Mouse (Mus musculus) cerebellum, adult 2 months (tissue): ENCODE measurements around the gene Cep131.

Experiments
- CTCF ChIP-seq: fragments of 200-500 bp; IDR thresholded peaks from 2 replicates; pipeline ENCODE4 v1.5.1; 2011; ENCODE audit warnings: low read depth, mild to moderate bottlenecking, control low read depth, low read length, moderate library complexity, borderline replicate concordance; ENCODE audit not compliant: insufficient read depth
- POLR2A ChIP-seq: fragments of 200-500 bp; IDR thresholded peaks from 2 replicates; pipeline ENCODE4 v1.6.1; 2011; ENCODE audit warnings: low read length, control low read depth, borderline replicate concordance; ENCODE audit not compliant: insufficient read depth

DNA sequence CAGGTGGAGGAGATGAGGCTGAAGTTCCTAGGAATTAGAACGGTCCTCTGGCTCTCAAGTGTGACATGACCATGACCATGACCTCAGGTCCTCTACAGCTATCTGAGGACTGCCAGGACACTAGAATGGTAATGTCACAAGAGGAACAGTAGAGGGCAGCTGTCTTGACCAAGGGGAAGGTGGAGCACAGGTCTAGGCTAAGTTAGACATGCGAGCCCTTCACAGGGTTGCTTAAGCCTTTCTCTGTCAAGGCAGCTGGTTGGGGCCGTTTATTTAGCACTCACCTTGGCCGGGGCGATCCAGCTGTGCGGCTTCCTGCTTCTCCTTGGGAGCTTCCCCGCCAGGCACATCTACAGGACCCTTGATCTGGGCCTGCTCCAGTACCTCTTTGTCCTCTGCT is 23.9 kb upstream of the Cep131 start:
- TF ChIP-seq POLR2A (no peak), CTCF (peak; percentile 55; the same call in 1 of the 2 replicates)
